Mouse (Mus musculus) liver, embryonic 11.5 days (tissue): ENCODE results near the gene Icam1. TPM values are rescaled to one million over a fixed set of nuclear protein-coding genes. Genes with fewer than 3 reads are reported as not detected.
"Not testable (repeated sequence)": the region's sequence is repeated elsewhere in the genome, so short reads cannot be mapped to it uniquely, and the experiment has no call there.

Experiments used
- ATAC-seq: fragments of 200-750 bp; cut with Nextera tagmentation; replicated peaks from 2 replicates; pipeline ENCODE4 v1.8.0; 2017; ENCODE audit warnings: moderate number of reproducible peaks, mild to moderate bottlenecking, moderate TSS enrichment, moderate library complexity; ENCODE audit not compliant: low FRiP score
- DNase-seq: peaks from one replicate; pipeline ENCODE4 v3.0.0-alpha.2; 2017; ENCODE audit warnings: low spot score
- H3K27ac ChIP-seq: fragments of 300-500 bp; sonication (generic); 2 replicates; pipeline ENCODE4 v1.5.1; 2014; ENCODE audit warnings: mild to moderate bottlenecking, low read depth, low read length, control low read depth
- H3K27me3 ChIP-seq: fragments of 300-500 bp; sonication (generic); replicated peaks from 2 replicates; pipeline ENCODE4 v1.6.1; 2014; ENCODE audit warnings: low read length, mixed read lengths; ENCODE audit not compliant: control insufficient read depth, insufficient read depth
- H3K36me3 ChIP-seq: fragments of 300-500 bp; sonication (generic); 2 replicates; pipeline ENCODE4 v1.6.1; 2014; ENCODE audit warnings: mild to moderate bottlenecking, low read length, moderate library complexity, mixed read lengths; ENCODE audit not compliant: control insufficient read depth, insufficient read depth
- H3K4me1 ChIP-seq: fragments of 300-500 bp; sonication (generic); replicated peaks from 2 replicates; pipeline ENCODE4 v1.6.1; 2014; ENCODE audit warnings: low read length, mixed read lengths; ENCODE audit not compliant: control insufficient read depth, insufficient read depth
- H3K4me2 ChIP-seq: fragments of 300-500 bp; sonication (generic); 2 replicates; pipeline ENCODE4 v1.6.1; 2014; ENCODE audit warnings: mild to moderate bottlenecking, control low read depth, moderate library complexity
- H3K4me3 ChIP-seq: fragments of 300-500 bp; sonication (generic); 2 replicates; pipeline ENCODE4 v1.5.1; 2014; ENCODE audit warnings: low read depth, low read length, control low read depth
- H3K9ac ChIP-seq: fragments of 300-500 bp; sonication (generic); 2 replicates; pipeline ENCODE4 v1.6.1; 2014; ENCODE audit warnings: low read depth, low read length, control low read depth
- H3K9me3 ChIP-seq: fragments of 300-500 bp; sonication (generic); 2 replicates; pipeline ENCODE4 v1.6.1; 2016; ENCODE audit warnings: low read length, inconsistent platforms, mixed read lengths; ENCODE audit not compliant: control insufficient read depth
- WGBS: fragments of 180-500 bp; shearing (Covaris S2); extraction: QIAGEN DNeasy Blood & Tissue Kit; methylation state at CpG from one replicate; pipeline ENCODE4 v1.1.7; 2014; 5-methylcytosine and 5-hydroxymethylcytosine counted together
- polyA plus RNA-seq: library from polyadenylated mRNA; unstranded; fragments of >200 nt; fragmentation: Nextera tagmentation; extraction: Ambion mirVana; gene quantifications from 2 replicates; pipeline ENCODE4 v1.2.1, GENCODE M21; 2014

Gene Icam1
- polyA plus RNA-seq, 1 experiment from 2014 or later, result 12.2 TPM

- H3K9me3 ChIP-seq, result peaks cover 3% of the 10 kb centered on the region; the same call in 1 of the 2 replicates
- peaks cover 14% of the 10 kb centered on the region for H3K4me1 ChIP-seq
- H3K36me3 ChIP-seq, result no peaks in the 10 kb centered on the region
- peaks cover 6% of the 10 kb centered on the region for H3K27me3 ChIP-seq
- no peak for DNase-seq
- H3K27ac ChIP-seq, result no peak overlapping the region
- ATAC-seq, result no peak
- WGBS, result 56% methylated on average over 4 of the region's 4 CpGs
- no peak overlapping the region for H3K4me2 ChIP-seq
- H3K4me3 ChIP-seq, result no peak overlapping the region
- H3K9ac ChIP-seq, result no peak overlapping the region
These were observed 27.8 kb downstream of the Icam1 start for GRCm38 (mm10) chr9:21043563-21043962.

GRCm38 (mm10) chr9:21044785-21045184 lies 29.0 kb downstream of the Icam1 start:
- not testable (repeated sequence) for H3K36me3 ChIP-seq, ATAC-seq, H3K27ac ChIP-seq, DNase-seq, H3K4me2 ChIP-seq, H3K4me3 ChIP-seq, H3K9me3 ChIP-seq, H3K27me3 ChIP-seq, H3K9ac ChIP-seq
- H3K4me1 ChIP-seq, result peaks cover 12% of the 10 kb centered on the region
- WGBS, result 45% methylated on average over 1 of the region's 1 CpGs

DNA sequence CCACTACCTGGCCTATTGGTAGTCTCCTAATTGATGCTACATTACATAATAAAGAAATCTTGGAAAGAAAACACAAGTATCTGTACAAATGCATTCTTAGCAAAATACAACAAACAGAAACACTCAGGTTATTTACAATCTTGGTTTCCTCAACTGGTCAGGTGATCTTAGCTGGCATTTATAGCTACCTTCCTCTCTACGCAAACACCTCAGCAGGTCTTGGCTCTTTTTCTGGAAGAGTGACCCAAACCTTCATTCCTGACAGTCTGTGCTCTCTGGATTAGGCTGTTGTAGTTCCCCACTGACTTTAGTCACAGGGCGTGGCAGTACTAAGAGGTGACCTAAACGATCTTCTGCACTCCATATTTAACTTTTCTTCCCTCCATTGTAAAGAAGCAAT lies 29.4 kb downstream of the Icam1 start:
- Histone ChIP-seq H3K36me3 (no peaks in the 10 kb centered on the region), H3K9me3 (no peaks in the 10 kb centered on the region), H3K27me3 (no peaks in the 10 kb centered on the region), H3K27ac (no peak overlapping the region), H3K4me1 (peaks cover 9% of the 10 kb centered on the region), H3K4me3 (no peak overlapping the region), H3K4me2 (no peak overlapping the region), H3K9ac (no peak overlapping the region)
- no peak for DNase-seq
- ATAC-seq, result no peak
- WGBS, result 74% methylated on average over 3 of the region's 3 CpGs

- Histone ChIP-seq H3K4me1 (peaks cover 6% of the 10 kb centered on the region), H3K27me3 (peaks cover 4% of the 10 kb centered on the region; the same call in 1 of the 2 replicates), H3K9ac (no peak overlapping the region), H3K4me2 (no peak overlapping the region), H3K4me3 (no peak overlapping the region), H3K9me3 (no peaks in the 10 kb centered on the region), H3K36me3 (no peaks in the 10 kb centered on the region), H3K27ac (no peak overlapping the region)
- 46% methylated on average over 10 of the region's 10 CpGs for WGBS
- peak; percentile 82 for ATAC-seq
- DNase-seq, result no peak
These were observed 35.8 kb downstream of the Icam1 start for GRCm38 (mm10) chr9:21051578-21051977.

DNA sequence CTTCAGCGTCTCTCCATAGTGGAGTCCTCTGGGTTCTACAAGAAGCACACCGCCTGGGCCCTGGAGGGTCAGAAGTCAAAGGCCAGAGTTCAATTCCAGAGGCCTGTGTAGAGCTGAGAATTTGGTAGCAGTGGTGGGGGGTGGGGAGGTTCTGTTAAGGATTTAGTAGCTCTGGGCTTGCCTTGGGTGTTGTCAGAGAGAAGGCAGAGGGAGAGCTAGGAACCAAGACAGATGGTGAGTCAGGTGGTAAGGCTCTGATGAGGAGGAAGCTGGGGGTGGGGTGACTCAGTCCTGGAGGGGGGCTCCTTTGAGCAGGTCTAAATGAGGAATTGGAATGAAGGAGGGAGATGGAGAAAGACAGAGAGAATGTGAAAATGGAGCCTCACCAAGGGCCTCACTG lies 47.1 kb downstream of the Icam1 start:
- WGBS, result 80% methylated on average over 2 of the region's 2 CpGs
- Histone ChIP-seq H3K4me1 (no peaks in the 10 kb centered on the region), H3K9ac (no peak overlapping the region), H3K4me2 (no peak overlapping the region), H3K9me3 (no peaks in the 10 kb centered on the region), H3K27ac (no peak overlapping the region), H3K27me3 (no peaks in the 10 kb centered on the region), H3K36me3 (peaks cover 25% of the 10 kb centered on the region), H3K4me3 (no peak overlapping the region)
- DNase-seq (no peak), ATAC-seq (no peak)

GRCm38 (mm10) chr9:21067006-21067684 lies 51.4 kb downstream of the Icam1 start, which contains the start of gene Zglp1:
Gene Zglp1, minus strand, starts transcription at chr9:21067093.
- H3K27me3 ChIP-seq, result no peaks in the 10 kb centered on the region
- DNase-seq (no peak), ATAC-seq (no peak)
- H3K9ac ChIP-seq, result no peak within 1 kb of the TSS
- no peak within 1 kb of the TSS for H3K27ac ChIP-seq
- no peak within 1 kb of the TSS for H3K4me3 ChIP-seq
- peaks cover 5% of the 10 kb centered on the region; the same call in 1 of the 2 replicates for H3K4me1 ChIP-seq
- no peaks in the 10 kb centered on the region for H3K9me3 ChIP-seq
- H3K36me3 ChIP-seq, result peaks cover 32% of the 10 kb centered on the region
- no peak within 1 kb of the TSS for H3K4me2 ChIP-seq
- 83% methylated on average over 27 of the region's 27 CpGs for WGBS

- peak overlapping the region; percentile 93 for H3K9ac ChIP-seq
- no peaks in the 10 kb centered on the region for H3K9me3 ChIP-seq
- ATAC-seq, result peak; percentile 24
- H3K27ac ChIP-seq, result peak overlapping the region; percentile 70; the same call in 1 of the 2 replicates
- 11% methylated on average over 4 of the region's 4 CpGs for WGBS
- H3K27me3 ChIP-seq, result no peaks in the 10 kb centered on the region
- peak overlapping the region; percentile 65 for H3K4me2 ChIP-seq
- peak; percentile 50 for DNase-seq
- H3K36me3 ChIP-seq, result peaks cover 38% of the 10 kb centered on the region
- H3K4me3 ChIP-seq, result peak overlapping the region; percentile 85
- H3K4me1 ChIP-seq, result peaks cover 10% of the 10 kb centered on the region; the same call in 1 of the 2 replicates
These were observed 56.9 kb downstream of the Icam1 start for GRCm38 (mm10) chr9:21072641-21073040.

- no peaks in the 10 kb centered on the region for H3K9me3 ChIP-seq
- peak within 1 kb of the TSS; percentile 85 for H3K4me3 ChIP-seq
- H3K4me1 ChIP-seq, result peaks cover 10% of the 10 kb centered on the region; the same call in 1 of the 2 replicates
- peak within 1 kb of the TSS; percentile 70 for H3K27ac ChIP-seq
- WGBS, result 2% methylated on average over 57 of the region's 58 CpGs
- H3K4me2 ChIP-seq, result peak within 1 kb of the TSS; percentile 65
- peaks cover 40% of the 10 kb centered on the region for H3K36me3 ChIP-seq
- DNase-seq, result peak; percentile 88
- ATAC-seq, result peak; percentile 91
- peak within 1 kb of the TSS; percentile 93 for H3K9ac ChIP-seq
- H3K27me3 ChIP-seq, result no peaks in the 10 kb centered on the region
These were observed 57.5 kb downstream of the Icam1 start, which contains the start of the genes Gm49373 and Fdx1l for GRCm38 (mm10) chr9:21073044-21073840. Gene Gm49373, minus strand, starts transcription at chr9:21073096. Gene Fdx1l, minus strand, starts transcription at chr9:21073614.
